Mouse (Mus musculus): ENCODE measurements around the gene Slc16a5. TPM values are rescaled to one million over a fixed set of nuclear protein-coding genes. Genes with fewer than 3 reads are reported as not detected.

The Slc16a5 gene
- polyA plus RNA-seq, 1 experiment from 2014 or later = 0.15 TPM

GRCm38 (mm10) chr11:115432814-115433213 lies 29.5 kb upstream of the Slc16a5 start:
- no peak overlapping the region for H3K4me2 ChIP-seq (replicated peaks)
- no peak overlapping the region for H3K27ac ChIP-seq
- H3K4me1 ChIP-seq = peaks cover 15% of the 10 kb centered on the region
- 82% methylated on average over 4 of the region's 4 CpGs for WGBS
- no peaks in the 10 kb centered on the region for H3K9me3 ChIP-seq
- H3K27me3 ChIP-seq = no peaks in the 10 kb centered on the region
- no peak overlapping the region for H3K4me3 ChIP-seq
- no peak overlapping the region for H3K9ac ChIP-seq
- ATAC-seq (ENCODE audit: low FRiP score, low read depth) = no peak
- H3K36me3 ChIP-seq = peaks cover 50% of the 10 kb centered on the region

GRCm38 (mm10) chr11:115433342-115433741 lies 28.9 kb upstream of the Slc16a5 start:
- Histone ChIP-seq H3K9me3 (no peaks in the 10 kb centered on the region), H3K4me2 (replicated peaks) (no peak overlapping the region), H3K27me3 (no peaks in the 10 kb centered on the region), H3K27ac (no peak overlapping the region), H3K36me3 (peaks cover 47% of the 10 kb centered on the region), H3K4me1 (peaks cover 11% of the 10 kb centered on the region), H3K9ac (no peak overlapping the region), H3K4me3 (no peak overlapping the region)
- no peak for ATAC-seq (ENCODE audit: low FRiP score, low read depth)
- 76% methylated on average over 6 of the region's 6 CpGs for WGBS

- H3K4me3 ChIP-seq = peak overlapping the region; percentile 37
- peaks cover 11% of the 10 kb centered on the region for H3K4me1 ChIP-seq
- H3K36me3 ChIP-seq = peaks cover 23% of the 10 kb centered on the region
- H3K9ac ChIP-seq = peak overlapping the region; percentile 60
- H3K27me3 ChIP-seq = no peaks in the 10 kb centered on the region
- ATAC-seq (ENCODE audit: low FRiP score, low read depth) = 0 out of 2 replicates have a peak, but pooled peaks have one; percentile 48
- H3K9me3 ChIP-seq = peaks cover 4% of the 10 kb centered on the region; the same call in 1 of the 2 replicates
- WGBS = 6% methylated on average over 31 of the region's 31 CpGs
- H3K27ac ChIP-seq = no peak overlapping the region
- peak overlapping the region; percentile 64 for H3K4me2 ChIP-seq (replicated peaks)
Measured at GRCm38 (mm10) chr11:115435596-115436337, 26.5 kb upstream of the Slc16a5 start.

- no peak overlapping the region for H3K27ac ChIP-seq
- peaks cover 4% of the 10 kb centered on the region for H3K36me3 ChIP-seq
- WGBS = 67% methylated on average over 5 of the region's 5 CpGs
- H3K4me3 ChIP-seq = no peak overlapping the region
- H3K4me2 ChIP-seq (replicated peaks) = no peak overlapping the region
- no peaks in the 10 kb centered on the region for H3K27me3 ChIP-seq
- ATAC-seq (ENCODE audit: low FRiP score, low read depth) = no peak
- H3K4me1 ChIP-seq = peaks cover 11% of the 10 kb centered on the region
- H3K9me3 ChIP-seq = peaks cover 4% of the 10 kb centered on the region; the same call in 1 of the 2 replicates
- no peak overlapping the region for H3K9ac ChIP-seq
Measured at GRCm38 (mm10) chr11:115437571-115438122, 24.6 kb upstream of the Slc16a5 start.

- 89% methylated on average over 3 of the region's 3 CpGs for WGBS
- peaks cover 4% of the 10 kb centered on the region; the same call in 1 of the 2 replicates for H3K9me3 ChIP-seq
- H3K9ac ChIP-seq = no peak overlapping the region
- H3K4me1 ChIP-seq = peaks cover 11% of the 10 kb centered on the region
- H3K4me3 ChIP-seq = no peak overlapping the region
- H3K27me3 ChIP-seq = no peaks in the 10 kb centered on the region
- H3K4me2 ChIP-seq (replicated peaks) = no peak overlapping the region
- ATAC-seq (ENCODE audit: low FRiP score, low read depth) = no peak
- H3K27ac ChIP-seq = no peak overlapping the region
- H3K36me3 ChIP-seq = no peaks in the 10 kb centered on the region
Measured at GRCm38 (mm10) chr11:115439326-115439725, 22.9 kb upstream of the Slc16a5 start.

GRCm38 (mm10) chr11:115439906-115440595 lies 22.2 kb upstream of the Slc16a5 start, which contains the start of gene Trim80:
Gene Trim80 (plus strand): TSS chr11:115440545.
- Histone ChIP-seq H3K4me1 (peaks cover 11% of the 10 kb centered on the region), H3K4me3 (no peak within 1 kb of the TSS), H3K9ac (no peak within 1 kb of the TSS), H3K27me3 (no peaks in the 10 kb centered on the region), H3K4me2 (replicated peaks) (peak within 1 kb of the TSS; percentile 16; the same call in 1 of the 2 replicates), H3K9me3 (peaks cover 4% of the 10 kb centered on the region; the same call in 1 of the 2 replicates), H3K27ac (no peak within 1 kb of the TSS), H3K36me3 (no peaks in the 10 kb centered on the region)
- 93% methylated on average over 9 of the region's 9 CpGs for WGBS
- ATAC-seq (ENCODE audit: low FRiP score, low read depth) = no peak

GRCm38 (mm10) chr11:115441417-115441816 lies 20.9 kb upstream of the Slc16a5 start:
- Histone ChIP-seq H3K9me3 (peaks cover 4% of the 10 kb centered on the region; the same call in 1 of the 2 replicates), H3K4me2 (replicated peaks) (peak overlapping the region; percentile 16; the same call in 1 of the 2 replicates), H3K27me3 (no peaks in the 10 kb centered on the region), H3K9ac (no peak overlapping the region), H3K36me3 (no peaks in the 10 kb centered on the region), H3K4me3 (no peak overlapping the region), H3K4me1 (no peaks in the 10 kb centered on the region), H3K27ac (no peak overlapping the region)
- no peak for ATAC-seq (ENCODE audit: low FRiP score, low read depth)
- 40% methylated on average over 15 of the region's 15 CpGs for WGBS

GRCm38 (mm10) chr11:115446906-115447305 lies 15.4 kb upstream of the Slc16a5 start:
- peaks cover 4% of the 10 kb centered on the region; the same call in 1 of the 2 replicates for H3K4me1 ChIP-seq
- 70% methylated on average over 3 of the region's 3 CpGs for WGBS
- ATAC-seq (ENCODE audit: low FRiP score, low read depth) = no peak
- no peak overlapping the region for H3K4me2 ChIP-seq (replicated peaks)
- H3K36me3 ChIP-seq = no peaks in the 10 kb centered on the region
- no peaks in the 10 kb centered on the region for H3K27me3 ChIP-seq
- no peak overlapping the region for H3K9ac ChIP-seq
- H3K27ac ChIP-seq = no peak overlapping the region
- H3K9me3 ChIP-seq = no peaks in the 10 kb centered on the region
- H3K4me3 ChIP-seq = no peak overlapping the region

- H3K36me3 ChIP-seq = no peaks in the 10 kb centered on the region
- H3K4me1 ChIP-seq = peaks cover 4% of the 10 kb centered on the region; the same call in 1 of the 2 replicates
- no peak overlapping the region for H3K4me2 ChIP-seq (replicated peaks)
- H3K9ac ChIP-seq = no peak overlapping the region
- no peak for ATAC-seq (ENCODE audit: low FRiP score, low read depth)
- no peaks in the 10 kb centered on the region for H3K9me3 ChIP-seq
- no peak overlapping the region for H3K27ac ChIP-seq
- no peak overlapping the region for H3K4me3 ChIP-seq
- WGBS = 85% methylated on average over 11 of the region's 11 CpGs
- no peaks in the 10 kb centered on the region for H3K27me3 ChIP-seq
Measured at GRCm38 (mm10) chr11:115447321-115447885, 14.9 kb upstream of the Slc16a5 start.

- H3K27ac ChIP-seq = no peak overlapping the region
- WGBS = 84% methylated on average over 16 of the region's 16 CpGs
- no peak overlapping the region for H3K4me2 ChIP-seq (replicated peaks)
- peaks cover 4% of the 10 kb centered on the region; the same call in 1 of the 2 replicates for H3K4me1 ChIP-seq
- no peak for ATAC-seq (ENCODE audit: low FRiP score, low read depth)
- H3K9me3 ChIP-seq = no peaks in the 10 kb centered on the region
- H3K4me3 ChIP-seq = no peak overlapping the region
- H3K9ac ChIP-seq = no peak overlapping the region
- H3K27me3 ChIP-seq = no peaks in the 10 kb centered on the region
- H3K36me3 ChIP-seq = no peaks in the 10 kb centered on the region
Measured at GRCm38 (mm10) chr11:115448075-115448474, 14.2 kb upstream of the Slc16a5 start.

GRCm38 (mm10) chr11:115448998-115449397 lies 13.3 kb upstream of the Slc16a5 start:
- Histone ChIP-seq H3K27ac (no peak overlapping the region), H3K9ac (no peak overlapping the region), H3K4me3 (no peak overlapping the region), H3K36me3 (no peaks in the 10 kb centered on the region), H3K27me3 (no peaks in the 10 kb centered on the region), H3K4me2 (replicated peaks) (no peak overlapping the region), H3K4me1 (peaks cover 4% of the 10 kb centered on the region; the same call in 1 of the 2 replicates), H3K9me3 (no peaks in the 10 kb centered on the region)
- no peak for ATAC-seq (ENCODE audit: low FRiP score, low read depth)
- WGBS = 31% methylated on average over 7 of the region's 7 CpGs

- Histone ChIP-seq H3K4me3 (no peak overlapping the region), H3K27me3 (no peaks in the 10 kb centered on the region), H3K4me1 (peaks cover 4% of the 10 kb centered on the region; the same call in 1 of the 2 replicates), H3K4me2 (replicated peaks) (no peak overlapping the region), H3K9me3 (no peaks in the 10 kb centered on the region), H3K27ac (no peak overlapping the region), H3K9ac (no peak overlapping the region), H3K36me3 (no peaks in the 10 kb centered on the region)
- 89% methylated on average over 7 of the region's 7 CpGs for WGBS
- no peak for ATAC-seq (ENCODE audit: low FRiP score, low read depth)
Measured at GRCm38 (mm10) chr11:115450176-115450575, 12.1 kb upstream of the Slc16a5 start.
